ENCODE assay signal across 9 mouse cellular contexts in genomic region chr5:142907803-142908559, GRCm38 (mm10). TPM values are rescaled to one million over a fixed set of nuclear protein-coding genes. Genes with fewer than 3 reads are reported as not detected.
DNase-seq lines count a peak whose midpoint lies in the region; ATAC-seq and TF ChIP-seq lines count a peak whose summit lies in the region.
"Had no signal": no experiment of that assay in that cellular context is flagged by ENCODE, and none has a peak within 500 bp of the region (broad histone marks: within the 10 kb centered on the region; RNA-seq: fewer than 3 reads in every experiment).

No protein-coding gene starts in this region.

- H3K27ac ChIP-seq in brown adipose tissue, adult 24 weeks (replicated peaks; ENCODE audit: low read depth, low read length) = peak overlapping the region; percentile 100
- peak overlapping the region; percentile 100 for H3K27ac ChIP-seq in gastrocnemius, adult 2 months
- peak overlapping the region; percentile 100 for H3K27ac ChIP-seq in hindbrain, embryonic 16.5 days (ENCODE audit: low read depth, low read length)
- H3K27ac ChIP-seq in liver, embryonic 12.5 days = peak overlapping the region; percentile 100
- H3K27ac ChIP-seq in neural tube, embryonic 14.5 days (ENCODE audit: low read depth, low read length) = peak overlapping the region; percentile 100

- intact Hi-C loops in left cerebral cortex, postnatal 4 days (cut with DNase I) = loop anchor here (2.0 kb wide), 1 partner anchor 53 kb away; the partner anchor contains the start of gene Fscn1
- intact Hi-C loops in gastrocnemius, adult 2 months (cut with DNase I) = loop anchor here (2.0 to 5.0 kb wide), 2 partner anchors 13 to 86 kb away; no protein-coding TSS in a partner anchor

- no peak for ATAC-seq in hindbrain, embryonic 16.5 days
- no peak for ATAC-seq in liver, embryonic 12.5 days
- no peak for ATAC-seq in neural tube, embryonic 14.5 days (ENCODE audit: low read depth)

- DNase-seq in left cerebral cortex, postnatal 4 days = peak; percentile 78
- no peak for DNase-seq in left cerebral cortex, adult 18-20 months (ENCODE audit: low spot score in 2 of 2)
- peak; percentile 92 for DNase-seq in gastrocnemius, adult 2 months
- DNase-seq in frontal cortex, adult 2 months (ENCODE audit: extremely low spot score in 1 of 2, low spot score in 1 of 2) = no peak

- peak overlapping the region; percentile 83 for H3K4me3 ChIP-seq in brown adipose tissue, adult 24 weeks (ENCODE audit: insufficient read depth, low read depth, low read length)
- peak overlapping the region; percentile 99 for H3K4me3 ChIP-seq in gastrocnemius, adult 2 months
- no peak overlapping the region for H3K4me3 ChIP-seq in hindbrain, embryonic 16.5 days (ENCODE audit: low read length)
- peak overlapping the region; percentile 94; the same call in 1 of the 2 replicates for H3K4me3 ChIP-seq in liver, embryonic 12.5 days
- 0 out of 2 replicates have a peak overlapping the region, but pooled peaks have one; percentile 89 for H3K4me3 ChIP-seq in neural tube, embryonic 14.5 days (ENCODE audit: low read depth, low read length)

- 72% methylated on average over 5 of the region's 5 CpGs for WGBS in hindbrain, embryonic 16.5 days
- 61% methylated on average over 5 of the region's 5 CpGs for WGBS in liver, embryonic 12.5 days (ENCODE audit: insufficient replicate concordance)
- WGBS in neural tube, embryonic 14.5 days = 74% methylated on average over 5 of the region's 5 CpGs

- H3K9me3 ChIP-seq in hindbrain, embryonic 16.5 days (ENCODE audit: control insufficient read depth, low read length) = no peaks in the 10 kb centered on the region
- no peaks in the 10 kb centered on the region for H3K9me3 ChIP-seq in liver, embryonic 12.5 days (replicated peaks)
- no peaks in the 10 kb centered on the region for H3K9me3 ChIP-seq in neural tube, embryonic 14.5 days (ENCODE audit: control insufficient read depth, low read length)

- no peaks in the 10 kb centered on the region for H3K27me3 ChIP-seq in hindbrain, embryonic 16.5 days (replicated peaks; ENCODE audit: control insufficient read depth, insufficient read depth, low read length)
- H3K27me3 ChIP-seq in liver, embryonic 12.5 days (replicated peaks) = no peaks in the 10 kb centered on the region
- peaks cover 3% of the 10 kb centered on the region; the same call in 1 of the 2 replicates for H3K27me3 ChIP-seq in neural tube, embryonic 14.5 days (ENCODE audit: control insufficient read depth, insufficient read depth, low read length)

- H3K36me3 ChIP-seq in hindbrain, embryonic 16.5 days (ENCODE audit: control insufficient read depth, insufficient read depth, low read length) = peaks cover 16% of the 10 kb centered on the region
- H3K36me3 ChIP-seq in liver, embryonic 12.5 days = peaks cover 27% of the 10 kb centered on the region
- H3K36me3 ChIP-seq in neural tube, embryonic 14.5 days (ENCODE audit: control insufficient read depth, insufficient read depth, low read length) = peaks cover 25% of the 10 kb centered on the region

- H3K4me2 ChIP-seq in hindbrain, embryonic 16.5 days (ENCODE audit: low read length) = peak overlapping the region; percentile 58
- H3K4me2 ChIP-seq in liver, embryonic 12.5 days = peak overlapping the region; percentile 74
- peak overlapping the region; percentile 93 for H3K4me2 ChIP-seq in neural tube, embryonic 14.5 days (ENCODE audit: low read depth, low read length)

- peaks cover 31% of the 10 kb centered on the region for H3K4me1 ChIP-seq in brown adipose tissue, adult 24 weeks (ENCODE audit: control insufficient read depth, insufficient read depth, insufficient read length, low read length)
- peaks cover 36% of the 10 kb centered on the region for H3K4me1 ChIP-seq in hindbrain, embryonic 16.5 days (ENCODE audit: control insufficient read depth, insufficient read depth, low read depth, low read length)
- peaks cover 75% of the 10 kb centered on the region for H3K4me1 ChIP-seq in liver, embryonic 12.5 days
- H3K4me1 ChIP-seq in neural tube, embryonic 14.5 days (ENCODE audit: control insufficient read depth, insufficient read depth, low read length) = peaks cover 33% of the 10 kb centered on the region

- H3K9ac ChIP-seq in hindbrain, embryonic 16.5 days (ENCODE audit: low read depth, low read length) = peak overlapping the region; percentile 50
- peak overlapping the region; percentile 74 for H3K9ac ChIP-seq in liver, embryonic 12.5 days
- peak overlapping the region; percentile 74; the same call in 1 of the 2 replicates for H3K9ac ChIP-seq in neural tube, embryonic 14.5 days (replicated peaks; ENCODE audit: low read depth, low read length)

- TF ChIP-seq CTCF in gastrocnemius, adult 2 months (IDR thresholded peaks at IDR 0.05) = no peak

RNA-seq across cellular contexts. Expression of gene Actb, which starts 1.4 kb away (rescaled TPM):
- total RNA-seq in left cerebral cortex, postnatal 4 days (2021) = 1,000 to 10,000 TPM; 5,289 to 5,459 TPM
- total RNA-seq in left cerebral cortex, adult 18-20 months (2021) = 1,000 to 10,000 TPM; 2,346 to 2,379 TPM
- 1,228 and 1,297 TPM in 2 replicates for polyA plus RNA-seq in brown adipose tissue, adult 24 weeks (2012; ENCODE audit: insufficient read depth, insufficient read length, missing spikeins)
- 100 to 1,000 TPM; 365 to 571 TPM for total RNA-seq in gastrocnemius, adult 2 months (2021)
- 11,512 and 13,219 TPM in 2 replicates for polyA plus RNA-seq in hindbrain, embryonic 16.5 days (2015; fragmentation: Nextera tagmentation; extraction: Ambion mirVana)
- 7,775 and 7,997 TPM in 2 replicates for polyA plus RNA-seq in liver, embryonic 12.5 days (2016; fragmentation: Nextera tagmentation; extraction: Ambion mirVana)
- polyA plus RNA-seq in neural tube, embryonic 14.5 days (2014; fragmentation: Nextera tagmentation; extraction: Ambion mirVana) = 12,012 and 12,961 TPM in 2 replicates
- 2,513 and 2,530 TPM in 2 replicates for polyA plus RNA-seq in frontal cortex, adult 2 months (2012; rRNA removed)

RNA-seq across cellular contexts. Expression of gene Fbxl18, which starts 12.8 kb away (rescaled TPM):
- 10 to 100 TPM; 34.6 to 35.8 TPM for total RNA-seq in left cerebral cortex, postnatal 4 days (2021)
- 10 to 100 TPM; 28.7 to 28.8 TPM for total RNA-seq in left cerebral cortex, adult 18-20 months (2021)
- 2.7 and 2.9 TPM in 2 replicates for polyA plus RNA-seq in brown adipose tissue, adult 24 weeks (2012; ENCODE audit: insufficient read depth, insufficient read length, missing spikeins)
- total RNA-seq in gastrocnemius, adult 2 months (2021) = 1 to 10 TPM; 5.8 to 6.2 TPM
- polyA plus RNA-seq in hindbrain, embryonic 16.5 days (2015; fragmentation: Nextera tagmentation; extraction: Ambion mirVana) = 29.7 and 32.9 TPM in 2 replicates
- polyA plus RNA-seq in liver, embryonic 12.5 days (2016; fragmentation: Nextera tagmentation; extraction: Ambion mirVana) = 5.8 and 6.1 TPM in 2 replicates
- polyA plus RNA-seq in neural tube, embryonic 14.5 days (2014; fragmentation: Nextera tagmentation; extraction: Ambion mirVana) = 22.5 and 24.1 TPM in 2 replicates
- 20.2 and 22.4 TPM in 2 replicates for polyA plus RNA-seq in frontal cortex, adult 2 months (2012; rRNA removed)

RNA-seq across cellular contexts. Expression of gene Fscn1, which starts 52.2 kb away (rescaled TPM):
- 100 to 1,000 TPM; 530 to 553 TPM for total RNA-seq in left cerebral cortex, postnatal 4 days (2021)
- 100 to 1,000 TPM; 280 to 311 TPM for total RNA-seq in left cerebral cortex, adult 18-20 months (2021)
- polyA plus RNA-seq in brown adipose tissue, adult 24 weeks (2012; ENCODE audit: insufficient read depth, insufficient read length, missing spikeins) = 9.1 and 16.2 TPM in 2 replicates
- 1 to 10 TPM; 4.4 to 7.3 TPM for total RNA-seq in gastrocnemius, adult 2 months (2021)
- 478 and 522 TPM in 2 replicates for polyA plus RNA-seq in hindbrain, embryonic 16.5 days (2015; fragmentation: Nextera tagmentation; extraction: Ambion mirVana)
- polyA plus RNA-seq in liver, embryonic 12.5 days (2016; fragmentation: Nextera tagmentation; extraction: Ambion mirVana) = 69.1 and 69.4 TPM in 2 replicates
- polyA plus RNA-seq in neural tube, embryonic 14.5 days (2014; fragmentation: Nextera tagmentation; extraction: Ambion mirVana) = 428 and 502 TPM in 2 replicates
- polyA plus RNA-seq in frontal cortex, adult 2 months (2012; rRNA removed) = 304 and 315 TPM in 2 replicates
- total RNA-seq: neutrophil, adult 5-6 weeks had no signal

Comparison
In these comparisons a context has a peak if more than half of its experiments do, and no peak if none do; other contexts are left out.
1. DNase-seq: peak in left cerebral cortex, postnatal 4 days (single experiment) and gastrocnemius, adult 2 months (single experiment); none in left cerebral cortex, adult 18-20 months (0 of 2) and frontal cortex, adult 2 months (0 of 2).
2. Peak in every context shown above with its lines, with median percentiles within 50 percentile points of each other: H3K27ac ChIP-seq, H3K4me2 ChIP-seq and H3K9ac ChIP-seq.